Mouse (Mus musculus) B cell, adult 67 days (primary cell): ENCODE data around the gene Hyls1. TPM values are rescaled to one million over a fixed set of nuclear protein-coding genes. Genes with fewer than 3 reads are reported as not detected.

Source experiments
- total RNA-seq, 2 experiments: library from RNA; stranded (reverse); gene quantifications; 4 replicates each; pipeline ENCODE4 v1.2.4; 2023

Hyls1 gene
- 10 to 100 TPM; 16.7 to 20.9 TPM for total RNA-seq

DNA sequence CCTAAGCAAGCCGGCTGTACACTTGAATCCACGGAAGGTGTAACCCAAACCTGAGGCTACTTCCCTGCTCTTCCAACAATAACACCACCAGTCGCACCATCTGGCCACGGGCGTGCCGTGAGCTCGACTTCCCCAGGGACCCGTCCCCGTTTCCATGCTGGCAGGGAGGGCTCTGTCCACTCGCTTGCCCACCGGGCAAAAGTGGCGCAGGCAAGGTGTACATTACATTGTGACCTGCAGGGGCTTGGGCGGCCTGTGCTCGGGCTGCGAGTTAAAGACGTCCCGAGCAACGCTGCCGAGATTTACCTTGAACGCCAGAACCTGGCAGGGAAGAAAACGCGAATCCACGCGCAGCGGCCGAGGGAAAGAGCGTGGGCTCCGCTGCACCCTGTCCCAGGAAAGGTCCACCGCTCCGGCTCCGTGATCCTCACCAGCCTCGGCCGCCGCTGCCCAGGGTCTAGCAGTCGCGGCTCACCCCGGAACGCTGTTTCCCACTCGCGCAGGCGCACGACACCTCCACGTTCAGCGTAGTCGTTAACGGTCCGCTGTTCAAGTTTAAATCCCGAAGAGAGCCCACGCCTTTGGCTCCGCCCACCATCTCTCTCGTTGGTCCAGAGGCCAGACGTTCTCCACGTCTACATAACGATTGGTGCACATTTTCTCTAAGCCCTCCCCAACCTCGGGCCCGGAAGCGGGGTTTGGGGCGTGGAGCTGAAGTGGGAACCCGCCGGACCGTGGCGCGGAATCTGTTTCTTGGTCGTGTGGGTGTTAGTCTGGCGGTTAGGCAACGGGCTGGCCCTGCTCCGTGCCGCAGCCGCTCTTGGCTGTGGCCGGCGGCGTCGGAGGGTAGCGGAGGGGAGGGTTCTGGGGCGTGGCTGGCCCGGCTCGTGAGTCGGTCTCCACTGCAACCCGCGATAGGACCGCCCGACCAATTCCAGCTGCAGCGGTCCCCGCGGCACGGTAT is at the start of gene Hyls1, which contains the start of gene Pate2:
Gene Hyls1 (minus strand): TSS at position 828 of the 964 bp plus-strand sequence.
Gene Pate2 (plus strand): TSS at position 714 of the 964 bp plus-strand sequence.

DNA sequence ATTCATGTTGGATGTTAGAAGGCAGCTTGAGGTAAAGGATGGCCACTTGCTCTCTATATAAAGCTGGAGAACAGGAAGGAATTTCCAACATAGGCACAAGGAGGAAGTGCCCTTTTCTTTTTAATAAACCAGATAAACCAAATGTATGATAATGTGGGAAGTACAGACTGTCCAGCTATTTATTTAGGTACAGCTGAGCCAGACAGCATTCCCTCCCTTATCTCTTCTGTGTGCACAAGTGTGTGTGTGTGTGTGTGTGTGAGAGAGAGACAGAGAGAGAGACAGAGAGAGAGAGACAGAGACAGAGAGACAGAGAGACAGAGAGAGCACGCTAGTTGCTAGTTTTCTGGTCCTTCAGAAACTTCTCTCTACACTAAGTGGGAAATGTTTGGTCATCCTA is 41.6 kb upstream of the Hyls1 start, which contains the start of gene Pate4:
Gene Pate4 (minus strand): TSS at position 101 of the 400 bp plus-strand sequence.

DNA sequence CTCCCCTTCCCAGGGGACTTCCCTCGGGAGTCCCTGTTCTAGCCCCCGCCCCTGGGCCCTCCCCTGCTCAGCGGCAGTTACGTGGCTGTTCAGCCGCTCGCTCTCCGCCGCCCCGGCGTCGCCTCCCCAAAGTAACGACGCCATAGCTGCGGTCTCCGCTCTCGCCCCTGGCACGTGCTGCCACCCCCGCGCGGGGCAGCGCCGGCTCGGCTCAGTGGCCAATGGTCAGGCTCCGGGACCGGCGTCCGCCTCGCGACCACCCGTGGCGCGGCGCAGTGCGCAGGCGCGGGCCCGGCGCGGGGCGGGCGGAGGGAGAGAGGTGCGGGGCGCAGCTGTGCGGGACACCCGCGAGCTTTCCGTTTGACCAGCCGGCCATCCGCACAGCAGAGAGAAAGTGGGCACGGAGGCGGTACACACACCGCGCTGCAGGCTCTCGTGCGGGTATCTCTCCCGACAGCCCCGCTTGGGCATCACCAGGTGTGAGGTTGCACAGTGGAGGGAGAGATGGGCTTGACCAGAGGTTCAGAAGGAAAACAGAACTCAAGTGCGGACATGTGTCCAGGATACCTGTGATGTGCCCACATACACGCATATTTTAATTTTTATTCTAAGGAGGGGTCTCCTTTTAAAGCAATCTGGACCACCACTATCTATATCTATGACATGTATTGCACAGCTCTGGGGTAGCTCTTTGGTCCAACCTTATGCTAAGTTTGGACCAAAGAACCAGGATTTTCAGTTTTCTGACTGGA is 11.8 kb downstream of the Hyls1 start, which contains the start of the genes Ddx25 and Pus3:
Gene Ddx25 (minus strand): TSS at position 272 of the 752 bp plus-strand sequence.
Gene Pus3 (plus strand): TSS at position 339 of the 752 bp plus-strand sequence.

DNA sequence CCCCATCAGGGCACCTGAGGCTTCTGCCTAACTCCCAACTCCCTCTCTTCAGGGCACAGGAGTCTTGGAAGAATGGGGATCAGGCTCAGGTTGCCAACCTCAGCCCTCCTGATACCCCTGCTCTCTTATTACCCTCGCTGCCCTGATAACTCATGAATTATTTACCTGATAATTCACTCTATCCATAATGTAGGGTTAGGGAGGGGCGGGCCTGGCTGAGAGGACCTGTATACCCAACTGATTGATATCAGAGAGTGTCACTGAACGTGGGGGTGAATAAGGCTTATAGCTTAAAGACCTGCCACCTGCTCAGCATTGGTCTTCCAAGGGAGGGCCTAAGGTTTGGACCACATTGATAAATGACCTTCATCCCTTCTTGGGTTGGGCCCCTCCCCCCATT is 52.0 kb downstream of the Hyls1 start, which contains the start of gene Gm1113:
Gene Gm1113 (minus strand): TSS at position 101 of the 400 bp plus-strand sequence.

Other genes with a start within 250 kb of the Hyls1 start
- 1 to 10 TPM; 7.5 to 9.8 TPM for gene Cdon, start 149.3 kb downstream of the Hyls1 start, total RNA-seq
- gene Gm1113, start 52.1 kb downstream of the Hyls1 start, total RNA-seq: not detected
- 1 to 10 TPM; 2.0 to 2.2 TPM for gene Ddx25, start 11.9 kb downstream of the Hyls1 start, total RNA-seq
- 10 to 100 TPM; 28.4 to 31.4 TPM for gene Pus3, start 11.8 kb downstream of the Hyls1 start, total RNA-seq
- not detected for gene Pate2, start 114 bp downstream of the Hyls1 start, total RNA-seq
- gene Pate4, start 41.5 kb upstream of the Hyls1 start, total RNA-seq: not detected
- not detected for gene Pate3, start 77.8 kb upstream of the Hyls1 start, total RNA-seq
- not detected for gene Pate1, start 117.0 kb upstream of the Hyls1 start, total RNA-seq
- gene Gm17677, start 170.7 kb upstream of the Hyls1 start, total RNA-seq: not detected
- gene Gm17727, start 207.7 kb upstream of the Hyls1 start, total RNA-seq: not detected
- not detected for gene Gm27235, start 219.7 kb upstream of the Hyls1 start, total RNA-seq
- gene D730048I06Rik, start 219.7 kb upstream of the Hyls1 start, total RNA-seq: not detected